Mouse (Mus musculus): ENCODE data around the gene Asns. TPM values are rescaled to one million over a fixed set of nuclear protein-coding genes. Genes with fewer than 3 reads are reported as not detected.

Gene Asns
- polyA plus RNA-seq (2015; fragmentation: Nextera tagmentation; extraction: Ambion mirVana), result 181 and 183 TPM in 2 replicates

DNA sequence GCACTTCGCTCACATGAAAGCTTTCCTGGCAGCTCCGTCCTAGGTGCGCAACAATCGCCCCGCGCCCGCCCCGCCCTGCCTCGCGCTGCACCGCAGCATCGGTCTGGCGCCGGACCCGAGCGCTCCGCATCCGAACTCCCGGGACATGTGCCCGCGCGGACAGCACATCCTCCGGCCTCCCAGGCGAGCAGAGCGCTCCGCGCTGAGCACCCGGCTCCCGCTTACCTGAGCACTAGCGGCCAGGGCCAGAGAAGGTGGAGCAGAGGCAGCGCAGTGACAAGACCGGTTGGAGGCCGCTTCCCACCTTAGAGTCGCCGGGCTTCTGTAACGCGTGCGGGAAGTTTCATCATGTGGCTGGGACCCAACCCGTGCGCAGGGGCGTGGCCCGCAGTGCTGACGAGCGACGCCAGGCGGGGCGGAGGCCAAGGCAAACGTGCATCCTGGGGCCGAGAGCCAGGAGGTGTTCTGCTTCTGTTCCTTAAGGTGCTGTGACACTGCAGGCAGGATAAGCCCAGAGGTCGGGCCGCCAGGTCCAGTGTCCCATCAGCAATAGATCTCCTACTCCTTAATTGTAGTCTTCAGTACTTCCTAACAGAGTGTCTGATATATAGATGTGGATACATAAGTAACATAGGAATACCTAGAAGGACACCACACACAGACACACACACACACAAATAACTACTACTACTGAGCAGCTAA is at the start of gene Asns:
Asns (minus strand) TSS at position 371 of the 702 bp plus-strand sequence.
- peak; percentile 96 for ATAC-seq (ENCODE audit: insufficient read depth, low FRiP score)
- H3K27me3 ChIP-seq (ENCODE audit: control insufficient read depth, insufficient read depth, low read length), result no peaks in the 10 kb centered on the region
- 0 out of 2 replicates have a peak, but pooled peaks cover 3% of the 10 kb centered on the region for H3K36me3 ChIP-seq (ENCODE audit: control insufficient read depth, insufficient read depth, low read length)
- peak within 1 kb of the TSS; percentile 77 for H3K4me2 ChIP-seq (ENCODE audit: low read depth, low read length)
- no peaks in the 10 kb centered on the region for H3K9me3 ChIP-seq (replicated peaks; ENCODE audit: control insufficient read depth, low read length)
- peak within 1 kb of the TSS; percentile 75 for H3K9ac ChIP-seq (ENCODE audit: low read length)
- under 1% methylated on average over 51 of the region's 51 CpGs for WGBS
- no peaks in the 10 kb centered on the region for H3K4me1 ChIP-seq (ENCODE audit: control insufficient read depth, insufficient read depth, low read length)
- H3K4me3 ChIP-seq (replicated peaks; ENCODE audit: low read length), result peak within 1 kb of the TSS; percentile 70
- peak within 1 kb of the TSS; percentile 69 for H3K27ac ChIP-seq (ENCODE audit: low read length)

DNA sequence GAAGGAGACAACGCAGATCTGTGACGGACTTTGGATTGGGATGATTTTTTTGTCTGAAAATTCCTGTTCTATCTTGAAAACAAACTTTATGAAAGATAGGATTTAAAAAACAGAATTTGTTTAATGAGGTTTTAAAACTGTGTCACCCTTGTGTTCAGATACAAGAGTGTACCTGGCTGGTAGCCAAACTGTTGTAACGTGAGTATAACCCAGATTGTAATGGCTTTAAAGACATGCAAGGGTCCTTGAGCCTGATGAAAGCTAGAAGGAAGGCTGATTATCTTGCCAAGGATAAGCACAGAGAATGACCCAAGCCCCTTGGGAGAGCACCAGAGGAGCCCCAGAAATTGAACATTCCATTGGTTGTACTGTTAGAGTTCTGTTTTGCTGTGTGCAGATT is 48.7 kb upstream of the Asns start:
- H3K4me1 ChIP-seq (ENCODE audit: control insufficient read depth, insufficient read depth, low read length), result no peaks in the 10 kb centered on the region
- H3K27ac ChIP-seq (ENCODE audit: low read length), result no peak overlapping the region
- 49% methylated on average over 3 of the region's 3 CpGs for WGBS
- no peak for ATAC-seq (ENCODE audit: insufficient read depth, low FRiP score)
- H3K27me3 ChIP-seq (ENCODE audit: control insufficient read depth, insufficient read depth, low read length), result no peaks in the 10 kb centered on the region
- no peaks in the 10 kb centered on the region for H3K36me3 ChIP-seq (ENCODE audit: control insufficient read depth, insufficient read depth, low read length)
- H3K9me3 ChIP-seq (replicated peaks; ENCODE audit: control insufficient read depth, low read length), result no peaks in the 10 kb centered on the region
- H3K4me3 ChIP-seq (replicated peaks; ENCODE audit: low read length), result no peak overlapping the region
- H3K9ac ChIP-seq (ENCODE audit: low read length), result no peak overlapping the region
- no peak overlapping the region for H3K4me2 ChIP-seq (ENCODE audit: low read depth, low read length)

DNA sequence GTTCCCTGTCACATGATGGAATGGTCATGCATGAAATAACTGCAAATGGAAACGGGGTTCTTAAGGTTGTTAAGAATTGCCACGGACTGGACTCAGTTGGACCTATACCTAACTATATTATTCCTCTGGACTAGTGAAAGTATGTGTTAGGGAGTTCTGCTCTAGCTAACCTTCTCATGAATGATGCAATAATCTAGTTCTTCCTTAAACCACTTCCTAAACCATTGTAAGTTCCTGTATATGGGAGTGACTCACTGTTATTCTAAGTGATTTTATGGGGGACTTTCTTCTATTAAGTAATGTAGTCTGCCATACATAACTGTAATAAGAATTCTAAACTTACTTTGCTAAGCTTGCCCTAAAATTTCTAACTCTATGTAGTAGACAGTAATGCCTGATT is 44.8 kb upstream of the Asns start:
- no peaks in the 10 kb centered on the region for H3K9me3 ChIP-seq (replicated peaks; ENCODE audit: control insufficient read depth, low read length)
- H3K4me3 ChIP-seq (replicated peaks; ENCODE audit: low read length), result no peak overlapping the region
- H3K27me3 ChIP-seq (ENCODE audit: control insufficient read depth, insufficient read depth, low read length), result no peaks in the 10 kb centered on the region
- ATAC-seq (ENCODE audit: insufficient read depth, low FRiP score), result no peak
- H3K36me3 ChIP-seq (ENCODE audit: control insufficient read depth, insufficient read depth, low read length), result no peaks in the 10 kb centered on the region
- no peak overlapping the region for H3K9ac ChIP-seq (ENCODE audit: low read length)
- WGBS, result 92% methylated on average over 2 of the region's 2 CpGs
- H3K4me1 ChIP-seq (ENCODE audit: control insufficient read depth, insufficient read depth, low read length), result no peaks in the 10 kb centered on the region
- H3K4me2 ChIP-seq (ENCODE audit: low read depth, low read length), result no peak overlapping the region
- H3K27ac ChIP-seq (ENCODE audit: low read length), result no peak overlapping the region

DNA sequence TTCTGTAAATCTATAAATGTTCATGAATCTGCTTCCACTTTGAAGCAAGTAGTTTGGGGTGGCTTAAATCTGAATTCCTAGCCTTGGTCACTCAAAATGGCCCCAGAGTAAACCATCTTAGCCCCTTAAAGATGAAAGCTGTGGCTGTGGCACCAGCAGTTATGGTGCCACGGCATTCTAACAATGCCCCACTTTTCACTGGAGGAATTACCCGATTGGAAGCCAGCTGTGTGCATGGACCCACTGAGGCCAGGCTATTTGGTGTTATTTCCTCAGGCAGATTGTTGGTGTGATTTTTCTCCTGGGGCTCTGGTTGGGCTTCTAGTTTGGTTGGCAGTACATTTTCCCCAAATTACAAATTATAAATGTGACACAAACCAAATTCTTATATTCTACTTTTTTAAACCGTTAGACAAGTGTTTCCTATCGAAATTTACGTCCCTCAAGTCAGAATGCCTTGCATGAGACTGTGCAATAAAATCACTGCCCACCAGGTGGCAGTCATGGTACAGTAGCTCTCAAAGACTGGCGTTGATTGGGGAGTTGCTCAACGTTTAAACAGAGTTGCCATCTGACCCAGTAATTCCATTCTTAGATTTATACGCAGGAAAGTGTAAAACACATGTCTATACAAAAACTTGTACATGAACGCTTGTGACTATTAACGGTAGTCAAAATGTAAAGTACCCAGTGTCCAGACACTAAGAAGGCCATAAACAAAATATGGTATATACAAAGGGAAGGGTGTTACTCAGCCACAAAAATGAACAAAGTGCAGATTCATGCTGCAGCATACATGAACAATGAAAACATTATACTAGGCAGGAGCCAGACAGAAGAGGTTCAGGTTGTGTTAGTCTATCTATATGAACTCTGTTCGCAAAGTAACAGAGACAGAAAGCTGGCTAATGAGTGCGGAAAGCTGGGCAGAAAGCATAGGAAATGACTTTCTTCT is 40.0 kb upstream of the Asns start:
- Histone ChIP-seq H3K4me1 (ENCODE audit: control insufficient read depth, insufficient read depth, low read length) (no peaks in the 10 kb centered on the region), H3K9me3 (replicated peaks; ENCODE audit: control insufficient read depth, low read length) (0 out of 2 replicates have a peak, but pooled peaks cover 3% of the 10 kb centered on the region), H3K9ac (ENCODE audit: low read length) (no peak overlapping the region), H3K4me2 (ENCODE audit: low read depth, low read length) (no peak overlapping the region), H3K27me3 (ENCODE audit: control insufficient read depth, insufficient read depth, low read length) (no peaks in the 10 kb centered on the region), H3K4me3 (replicated peaks; ENCODE audit: low read length) (no peak overlapping the region), H3K27ac (ENCODE audit: low read length) (no peak overlapping the region), H3K36me3 (ENCODE audit: control insufficient read depth, insufficient read depth, low read length) (no peaks in the 10 kb centered on the region)
- ATAC-seq (ENCODE audit: insufficient read depth, low FRiP score), result no peak
- 29% methylated on average over 12 of the region's 12 CpGs for WGBS

DNA sequence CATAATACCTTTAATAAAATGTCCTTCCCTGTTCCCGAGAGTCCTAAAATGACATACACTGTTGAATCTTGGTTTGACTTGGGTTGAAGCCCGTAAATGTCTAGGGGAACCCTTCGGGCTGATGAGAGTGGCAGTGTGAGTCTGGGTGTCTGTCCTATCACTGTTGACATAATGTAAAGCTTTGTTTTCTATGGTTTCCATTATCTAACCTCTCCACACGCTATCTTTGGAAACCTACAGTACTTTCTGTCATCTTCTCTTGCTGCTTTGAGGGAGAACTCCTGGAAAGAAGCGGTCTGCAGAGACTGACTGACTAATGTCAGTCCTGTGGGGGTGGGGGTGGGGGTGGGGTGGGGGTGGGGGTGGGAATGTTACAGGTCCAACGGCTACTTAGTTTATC is 39.0 kb upstream of the Asns start:
- 0 out of 2 replicates have a peak, but pooled peaks cover 3% of the 10 kb centered on the region for H3K9me3 ChIP-seq (replicated peaks; ENCODE audit: control insufficient read depth, low read length)
- no peaks in the 10 kb centered on the region for H3K4me1 ChIP-seq (ENCODE audit: control insufficient read depth, insufficient read depth, low read length)
- no peak for ATAC-seq (ENCODE audit: insufficient read depth, low FRiP score)
- no peak overlapping the region for H3K27ac ChIP-seq (ENCODE audit: low read length)
- WGBS, result 82% methylated on average over 6 of the region's 6 CpGs
- H3K4me3 ChIP-seq (replicated peaks; ENCODE audit: low read length), result no peak overlapping the region
- no peaks in the 10 kb centered on the region for H3K36me3 ChIP-seq (ENCODE audit: control insufficient read depth, insufficient read depth, low read length)
- H3K4me2 ChIP-seq (ENCODE audit: low read depth, low read length), result no peak overlapping the region
- H3K27me3 ChIP-seq (ENCODE audit: control insufficient read depth, insufficient read depth, low read length), result no peaks in the 10 kb centered on the region
- no peak overlapping the region for H3K9ac ChIP-seq (ENCODE audit: low read length)

DNA sequence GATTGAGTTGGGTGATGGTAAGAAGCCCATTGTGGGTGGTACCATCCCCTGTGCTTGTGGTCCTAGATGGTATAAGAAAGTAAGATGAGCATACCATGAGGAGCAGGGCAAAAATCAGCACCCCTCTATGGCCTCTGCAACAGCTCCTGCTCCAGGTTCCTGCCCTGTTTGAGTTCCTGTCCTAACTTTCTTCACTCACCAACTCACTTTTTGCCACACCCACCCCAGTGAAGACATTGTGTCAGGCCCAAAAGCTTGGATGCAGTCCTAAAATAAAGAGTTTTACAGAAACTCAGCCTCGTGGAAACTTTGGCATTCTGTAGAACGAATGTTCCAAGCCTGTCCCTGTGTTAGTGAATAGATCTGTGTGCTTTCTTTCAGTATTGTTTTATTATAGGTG is 36.1 kb upstream of the Asns start:
- H3K9me3 ChIP-seq (replicated peaks; ENCODE audit: control insufficient read depth, low read length), result 0 out of 2 replicates have a peak, but pooled peaks cover 3% of the 10 kb centered on the region
- WGBS, result 79% methylated on average over 2 of the region's 2 CpGs
- no peaks in the 10 kb centered on the region for H3K36me3 ChIP-seq (ENCODE audit: control insufficient read depth, insufficient read depth, low read length)
- H3K27me3 ChIP-seq (ENCODE audit: control insufficient read depth, insufficient read depth, low read length), result no peaks in the 10 kb centered on the region
- H3K9ac ChIP-seq (ENCODE audit: low read length), result no peak overlapping the region
- H3K4me3 ChIP-seq (replicated peaks; ENCODE audit: low read length), result no peak overlapping the region
- no peak overlapping the region for H3K27ac ChIP-seq (ENCODE audit: low read length)
- no peak for ATAC-seq (ENCODE audit: insufficient read depth, low FRiP score)
- H3K4me2 ChIP-seq (ENCODE audit: low read depth, low read length), result no peak overlapping the region
- no peaks in the 10 kb centered on the region for H3K4me1 ChIP-seq (ENCODE audit: control insufficient read depth, insufficient read depth, low read length)

DNA sequence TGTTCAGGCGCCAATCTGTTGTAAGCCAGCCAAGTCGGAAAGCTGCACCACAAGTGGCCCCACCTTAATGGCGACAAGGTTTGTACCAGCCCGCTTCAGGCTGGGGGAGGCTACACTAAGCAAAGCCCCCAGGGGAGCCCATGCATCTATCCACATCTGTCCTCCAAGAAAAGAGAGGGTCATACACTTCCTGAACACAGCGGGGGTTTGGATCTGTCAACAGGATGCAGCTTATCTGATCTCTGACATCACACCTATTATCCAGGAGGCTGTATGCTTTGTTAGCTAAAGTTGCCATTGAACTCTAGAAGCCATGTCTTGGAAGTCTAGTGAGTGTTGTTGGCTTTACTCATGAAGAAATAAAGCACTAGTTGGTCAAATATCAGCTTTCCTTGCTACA is 35.2 kb upstream of the Asns start:
- WGBS, result 89% methylated on average over 5 of the region's 5 CpGs
- H3K4me3 ChIP-seq (replicated peaks; ENCODE audit: low read length), result no peak overlapping the region
- H3K27me3 ChIP-seq (ENCODE audit: control insufficient read depth, insufficient read depth, low read length), result no peaks in the 10 kb centered on the region
- H3K4me1 ChIP-seq (ENCODE audit: control insufficient read depth, insufficient read depth, low read length), result no peaks in the 10 kb centered on the region
- ATAC-seq (ENCODE audit: insufficient read depth, low FRiP score), result no peak
- H3K27ac ChIP-seq (ENCODE audit: low read length), result no peak overlapping the region
- 0 out of 2 replicates have a peak, but pooled peaks cover 3% of the 10 kb centered on the region for H3K9me3 ChIP-seq (replicated peaks; ENCODE audit: control insufficient read depth, low read length)
- H3K4me2 ChIP-seq (ENCODE audit: low read depth, low read length), result no peak overlapping the region
- no peaks in the 10 kb centered on the region for H3K36me3 ChIP-seq (ENCODE audit: control insufficient read depth, insufficient read depth, low read length)
- no peak overlapping the region for H3K9ac ChIP-seq (ENCODE audit: low read length)

DNA sequence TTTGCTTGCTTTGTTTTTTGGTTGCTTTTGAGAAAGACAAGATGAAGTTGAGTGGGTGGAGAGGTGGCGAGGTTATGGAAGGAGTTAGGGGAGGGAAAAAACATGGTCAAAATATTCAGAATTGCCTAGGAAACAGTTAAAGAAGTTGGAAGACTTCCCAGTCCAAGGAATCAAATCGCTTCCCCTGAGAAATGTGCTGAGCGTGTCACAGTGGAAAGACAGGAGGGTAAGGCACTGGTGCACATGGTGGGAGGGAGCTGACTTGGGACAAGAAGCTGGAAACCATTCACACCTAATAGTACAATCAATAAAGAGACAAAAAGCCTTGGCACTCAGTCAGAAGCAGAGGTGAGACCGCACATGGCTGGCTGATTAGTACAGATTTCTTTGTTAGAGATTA is 23.2 kb upstream of the Asns start:
- no peak overlapping the region for H3K4me2 ChIP-seq (ENCODE audit: low read depth, low read length)
- no peaks in the 10 kb centered on the region; the same call in 1 of the 2 replicates for H3K9me3 ChIP-seq (replicated peaks; ENCODE audit: control insufficient read depth, low read length)
- H3K36me3 ChIP-seq (ENCODE audit: control insufficient read depth, insufficient read depth, low read length), result no peaks in the 10 kb centered on the region
- no peak overlapping the region for H3K27ac ChIP-seq (ENCODE audit: low read length)
- WGBS, result 43% methylated on average over 4 of the region's 4 CpGs
- no peaks in the 10 kb centered on the region for H3K4me1 ChIP-seq (ENCODE audit: control insufficient read depth, insufficient read depth, low read length)
- no peak overlapping the region for H3K4me3 ChIP-seq (replicated peaks; ENCODE audit: low read length)
- no peak for ATAC-seq (ENCODE audit: insufficient read depth, low FRiP score)
- H3K27me3 ChIP-seq (ENCODE audit: control insufficient read depth, insufficient read depth, low read length), result no peaks in the 10 kb centered on the region
- no peak overlapping the region for H3K9ac ChIP-seq (ENCODE audit: low read length)

DNA sequence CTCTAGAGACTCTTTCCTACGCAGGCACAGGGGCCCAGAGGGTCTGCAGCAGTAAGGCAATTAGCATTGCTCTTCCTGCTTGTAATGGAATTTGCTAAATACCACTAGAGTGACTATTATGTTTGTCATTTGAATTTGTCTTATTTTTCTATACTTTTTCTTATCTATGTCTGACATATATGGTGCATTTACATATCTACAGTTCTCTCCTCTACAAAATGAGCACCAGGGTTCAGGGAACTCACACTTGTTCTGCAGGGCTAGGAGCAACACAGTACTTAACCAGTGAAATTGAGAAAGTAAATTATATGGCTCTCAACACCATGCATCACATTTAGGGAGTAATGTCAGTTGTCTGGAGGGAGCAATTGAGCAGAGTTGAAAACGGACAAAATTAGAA is 21.2 kb upstream of the Asns start:
- Histone ChIP-seq H3K4me1 (ENCODE audit: control insufficient read depth, insufficient read depth, low read length) (no peaks in the 10 kb centered on the region), H3K36me3 (ENCODE audit: control insufficient read depth, insufficient read depth, low read length) (no peaks in the 10 kb centered on the region), H3K4me3 (replicated peaks; ENCODE audit: low read length) (no peak overlapping the region), H3K27me3 (ENCODE audit: control insufficient read depth, insufficient read depth, low read length) (no peaks in the 10 kb centered on the region), H3K4me2 (ENCODE audit: low read depth, low read length) (no peak overlapping the region), H3K9ac (ENCODE audit: low read length) (no peak overlapping the region), H3K27ac (ENCODE audit: low read length) (peak overlapping the region; percentile 27; the same call in 1 of the 2 replicates), H3K9me3 (replicated peaks; ENCODE audit: control insufficient read depth, low read length) (no peaks in the 10 kb centered on the region; the same call in 1 of the 2 replicates)
- no peak for ATAC-seq (ENCODE audit: insufficient read depth, low FRiP score)
- 37% methylated on average over 2 of the region's 2 CpGs for WGBS

All from stomach, embryonic 16.5 days (tissue).